Mouse (Mus musculus): ENCODE results near the gene Dock9. TPM values are rescaled to one million over a fixed set of nuclear protein-coding genes. Genes with fewer than 3 reads are reported as not detected.

Dock9 gene
- polyA plus RNA-seq, 1 experiment from 2014 or later: 11.2 TPM

- ATAC-seq (ENCODE audit: low FRiP score, low TSS enrichment): no peak
- Histone ChIP-seq H3K4me2 (ENCODE audit: low read length) (no peak overlapping the region), H3K4me3 (replicated peaks; ENCODE audit: low read depth, low read length) (no peak overlapping the region), H3K9ac (replicated peaks; ENCODE audit: low read length) (no peak overlapping the region), H3K4me1 (ENCODE audit: control insufficient read depth, insufficient read depth, low read length) (no peaks in the 10 kb centered on the region), H3K27ac (replicated peaks; ENCODE audit: low read depth, low read length) (no peak overlapping the region), H3K27me3 (ENCODE audit: control insufficient read depth, insufficient read depth, low read length) (no peaks in the 10 kb centered on the region), H3K36me3 (ENCODE audit: control insufficient read depth, insufficient read depth, low read length) (0 out of 2 replicates have a peak, but pooled peaks cover 3% of the 10 kb centered on the region), H3K9me3 (ENCODE audit: control insufficient read depth, low read length) (no peaks in the 10 kb centered on the region)
- DNase-seq: no peak
- 71% methylated on average over 9 of the region's 9 CpGs for WGBS
These were observed 149.0 kb downstream of the Dock9 start for GRCm38 (mm10) chr14:121648581-121649060.

GRCm38 (mm10) chr14:121647693-121648092 lies 149.9 kb downstream of the Dock9 start:
- ATAC-seq (ENCODE audit: low FRiP score, low TSS enrichment) (no peak), DNase-seq (no peak)
- Histone ChIP-seq H3K36me3 (ENCODE audit: control insufficient read depth, insufficient read depth, low read length) (0 out of 2 replicates have a peak, but pooled peaks cover 3% of the 10 kb centered on the region), H3K4me3 (replicated peaks; ENCODE audit: low read depth, low read length) (no peak overlapping the region), H3K27me3 (ENCODE audit: control insufficient read depth, insufficient read depth, low read length) (no peaks in the 10 kb centered on the region), H3K4me2 (ENCODE audit: low read length) (no peak overlapping the region), H3K4me1 (ENCODE audit: control insufficient read depth, insufficient read depth, low read length) (no peaks in the 10 kb centered on the region), H3K27ac (replicated peaks; ENCODE audit: low read depth, low read length) (no peak overlapping the region), H3K9me3 (ENCODE audit: control insufficient read depth, low read length) (no peaks in the 10 kb centered on the region), H3K9ac (replicated peaks; ENCODE audit: low read length) (no peak overlapping the region)
- WGBS: 90% methylated on average over 6 of the region's 6 CpGs

- no peak overlapping the region for H3K27ac ChIP-seq (replicated peaks; ENCODE audit: low read depth, low read length)
- no peak overlapping the region for H3K4me2 ChIP-seq (ENCODE audit: low read length)
- no peaks in the 10 kb centered on the region for H3K9me3 ChIP-seq (ENCODE audit: control insufficient read depth, low read length)
- H3K36me3 ChIP-seq (ENCODE audit: control insufficient read depth, insufficient read depth, low read length): no peaks in the 10 kb centered on the region
- no peak overlapping the region for H3K4me3 ChIP-seq (replicated peaks; ENCODE audit: low read depth, low read length)
- no peaks in the 10 kb centered on the region for H3K27me3 ChIP-seq (ENCODE audit: control insufficient read depth, insufficient read depth, low read length)
- ATAC-seq (ENCODE audit: low FRiP score, low TSS enrichment) (no peak), DNase-seq (no peak)
- no peaks in the 10 kb centered on the region for H3K4me1 ChIP-seq (ENCODE audit: control insufficient read depth, insufficient read depth, low read length)
- no peak overlapping the region for H3K9ac ChIP-seq (replicated peaks; ENCODE audit: low read length)
- 89% methylated on average over 10 of the region's 10 CpGs for WGBS
These were observed 151.0 kb downstream of the Dock9 start for GRCm38 (mm10) chr14:121646617-121647016.

GRCm38 (mm10) chr14:121644302-121644701 lies 153.3 kb downstream of the Dock9 start:
- Histone ChIP-seq H3K9me3 (ENCODE audit: control insufficient read depth, low read length) (no peaks in the 10 kb centered on the region), H3K9ac (replicated peaks; ENCODE audit: low read length) (no peak overlapping the region), H3K4me3 (replicated peaks; ENCODE audit: low read depth, low read length) (no peak overlapping the region), H3K27ac (replicated peaks; ENCODE audit: low read depth, low read length) (no peak overlapping the region), H3K4me2 (ENCODE audit: low read length) (no peak overlapping the region), H3K4me1 (ENCODE audit: control insufficient read depth, insufficient read depth, low read length) (no peaks in the 10 kb centered on the region), H3K36me3 (ENCODE audit: control insufficient read depth, insufficient read depth, low read length) (0 out of 2 replicates have a peak, but pooled peaks cover 6% of the 10 kb centered on the region), H3K27me3 (ENCODE audit: control insufficient read depth, insufficient read depth, low read length) (no peaks in the 10 kb centered on the region)
- DNase-seq (no peak), ATAC-seq (ENCODE audit: low FRiP score, low TSS enrichment) (no peak)
- WGBS: 76% methylated on average over 2 of the region's 2 CpGs

GRCm38 (mm10) chr14:121641271-121641670 lies 156.4 kb downstream of the Dock9 start:
- no peaks in the 10 kb centered on the region for H3K27me3 ChIP-seq (ENCODE audit: control insufficient read depth, insufficient read depth, low read length)
- no peaks in the 10 kb centered on the region for H3K9me3 ChIP-seq (ENCODE audit: control insufficient read depth, low read length)
- no peaks in the 10 kb centered on the region for H3K4me1 ChIP-seq (ENCODE audit: control insufficient read depth, insufficient read depth, low read length)
- WGBS: 86% methylated on average over 7 of the region's 7 CpGs
- H3K4me2 ChIP-seq (ENCODE audit: low read length): no peak overlapping the region
- H3K4me3 ChIP-seq (replicated peaks; ENCODE audit: low read depth, low read length): no peak overlapping the region
- H3K9ac ChIP-seq (replicated peaks; ENCODE audit: low read length): no peak overlapping the region
- H3K36me3 ChIP-seq (ENCODE audit: control insufficient read depth, insufficient read depth, low read length): peaks cover 9% of the 10 kb centered on the region; the same call in 1 of the 2 replicates
- no peak overlapping the region for H3K27ac ChIP-seq (replicated peaks; ENCODE audit: low read depth, low read length)
- DNase-seq (no peak), ATAC-seq (ENCODE audit: low FRiP score, low TSS enrichment) (no peak)

- Histone ChIP-seq H3K4me1 (ENCODE audit: control insufficient read depth, insufficient read depth, low read length) (no peaks in the 10 kb centered on the region), H3K9ac (replicated peaks; ENCODE audit: low read length) (no peak overlapping the region), H3K27me3 (ENCODE audit: control insufficient read depth, insufficient read depth, low read length) (no peaks in the 10 kb centered on the region), H3K9me3 (ENCODE audit: control insufficient read depth, low read length) (no peaks in the 10 kb centered on the region), H3K4me2 (ENCODE audit: low read length) (no peak overlapping the region), H3K4me3 (replicated peaks; ENCODE audit: low read depth, low read length) (no peak overlapping the region), H3K36me3 (ENCODE audit: control insufficient read depth, insufficient read depth, low read length) (peaks cover 9% of the 10 kb centered on the region; the same call in 1 of the 2 replicates), H3K27ac (replicated peaks; ENCODE audit: low read depth, low read length) (no peak overlapping the region)
- 91% methylated on average over 12 of the region's 12 CpGs for WGBS
- ATAC-seq (ENCODE audit: low FRiP score, low TSS enrichment) (no peak), DNase-seq (no peak)
These were observed 160.6 kb downstream of the Dock9 start for GRCm38 (mm10) chr14:121636935-121637510.

- H3K27me3 ChIP-seq (ENCODE audit: control insufficient read depth, insufficient read depth, low read length): no peaks in the 10 kb centered on the region
- WGBS: 95% methylated on average over 11 of the region's 11 CpGs
- no peak overlapping the region for H3K27ac ChIP-seq (replicated peaks; ENCODE audit: low read depth, low read length)
- H3K9me3 ChIP-seq (ENCODE audit: control insufficient read depth, low read length): no peaks in the 10 kb centered on the region
- no peak overlapping the region for H3K4me3 ChIP-seq (replicated peaks; ENCODE audit: low read depth, low read length)
- DNase-seq (no peak), ATAC-seq (ENCODE audit: low FRiP score, low TSS enrichment) (no peak)
- H3K9ac ChIP-seq (replicated peaks; ENCODE audit: low read length): no peak overlapping the region
- H3K4me2 ChIP-seq (ENCODE audit: low read length): no peak overlapping the region
- H3K36me3 ChIP-seq (ENCODE audit: control insufficient read depth, insufficient read depth, low read length): peaks cover 9% of the 10 kb centered on the region; the same call in 1 of the 2 replicates
- H3K4me1 ChIP-seq (ENCODE audit: control insufficient read depth, insufficient read depth, low read length): no peaks in the 10 kb centered on the region
These were observed 162.8 kb downstream of the Dock9 start for GRCm38 (mm10) chr14:121634736-121635430.

- Histone ChIP-seq H3K27ac (replicated peaks; ENCODE audit: low read depth, low read length) (no peak overlapping the region), H3K9me3 (ENCODE audit: control insufficient read depth, low read length) (no peaks in the 10 kb centered on the region), H3K4me1 (ENCODE audit: control insufficient read depth, insufficient read depth, low read length) (no peaks in the 10 kb centered on the region), H3K9ac (replicated peaks; ENCODE audit: low read length) (no peak overlapping the region), H3K4me3 (replicated peaks; ENCODE audit: low read depth, low read length) (no peak overlapping the region), H3K4me2 (ENCODE audit: low read length) (no peak overlapping the region), H3K36me3 (ENCODE audit: control insufficient read depth, insufficient read depth, low read length) (peaks cover 3% of the 10 kb centered on the region; the same call in 1 of the 2 replicates), H3K27me3 (ENCODE audit: control insufficient read depth, insufficient read depth, low read length) (no peaks in the 10 kb centered on the region)
- no peak for DNase-seq
- WGBS: 87% methylated on average over 14 of the region's 14 CpGs
- ATAC-seq (ENCODE audit: low FRiP score, low TSS enrichment): no peak
These were observed 163.4 kb downstream of the Dock9 start for GRCm38 (mm10) chr14:121634093-121634735.

Measured in midbrain, embryonic 14.5 days (tissue).